Mouse (Mus musculus) v-Abl transformed pro-B cells (cell line): Measurements from ENCODE around the gene Fam196b.

ENCODE experiments used
- in situ Hi-C, 2 experiments: fragments of 400-800 bp; cut with MboI; formaldehyde crosslinking; loops; one replicate each; pipeline ENCODE4 v1.15.1; 2025; ENCODE audit not compliant: unreplicated experiment in 2 of 2

The Fam196b gene

DNA sequence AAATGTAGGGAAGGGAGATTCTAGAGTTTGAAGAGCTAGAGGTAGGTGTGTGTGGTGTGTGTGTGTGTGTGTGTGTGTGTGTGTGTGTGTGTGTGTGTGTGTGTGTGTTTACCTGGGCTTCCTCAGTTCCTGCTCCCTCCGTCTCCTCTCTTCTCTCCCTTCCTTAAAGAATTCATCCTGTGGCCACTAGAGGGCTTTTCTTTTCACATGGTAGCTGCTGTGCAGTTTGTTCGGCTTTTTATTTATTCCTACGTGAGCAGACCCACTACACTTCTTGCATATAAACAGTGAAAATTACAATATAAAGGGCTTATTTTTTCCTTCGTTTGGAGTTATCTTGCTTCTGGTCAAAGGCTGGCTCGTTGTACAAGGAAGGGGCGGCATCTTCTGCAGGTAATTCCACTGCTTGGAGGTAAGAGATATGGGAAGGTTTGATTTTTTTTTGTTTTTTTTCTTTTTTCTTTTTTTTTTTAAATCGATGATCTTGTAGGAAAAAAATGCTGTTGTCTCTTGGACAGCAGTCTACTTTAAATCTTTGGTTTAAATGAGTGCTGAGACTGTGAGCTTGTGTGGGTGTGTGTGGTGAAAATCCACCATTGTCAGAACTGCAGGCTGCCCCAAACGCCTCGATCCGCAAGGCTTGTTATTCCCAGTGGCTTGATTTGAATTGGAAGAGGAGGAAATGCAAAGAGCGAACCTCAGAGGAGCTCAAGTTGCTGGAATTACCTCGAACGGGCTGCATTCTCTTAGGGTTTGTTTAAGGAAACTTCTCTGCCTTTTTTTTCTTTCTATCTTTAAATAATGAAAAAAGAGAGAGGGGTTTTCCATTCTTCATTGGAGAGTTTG, at the start of gene Fam196b:
TSS of gene Fam196b (plus strand) at position 289 of the 846 bp plus-strand sequence.
- in situ Hi-C loops, result no loop called here

DNA sequence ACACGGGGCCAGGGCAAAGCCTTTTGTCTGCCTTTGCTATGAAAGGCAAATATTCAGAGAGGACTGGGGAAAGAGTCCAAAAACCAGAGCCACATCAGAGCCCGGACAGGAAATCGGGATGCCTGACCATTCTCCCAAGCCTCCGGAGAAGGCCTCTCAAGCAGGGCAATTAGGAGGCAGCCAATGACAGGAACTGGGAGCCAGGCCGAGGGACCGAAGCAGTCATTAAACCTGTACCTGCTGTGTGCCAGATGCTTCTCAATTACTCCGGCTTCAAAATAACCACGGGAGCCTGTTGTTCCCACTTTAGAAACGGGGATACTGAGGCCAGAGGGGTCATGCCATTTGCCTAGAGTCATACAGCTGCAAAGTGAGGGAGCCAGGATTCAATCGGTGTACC, 42.6 kb upstream of the Fam196b start:
- in situ Hi-C loops, result loop anchor here in 1 of 2 experiments (10.0 kb wide), 1 partner anchor 523 kb away; no protein-coding TSS in a partner anchor

DNA sequence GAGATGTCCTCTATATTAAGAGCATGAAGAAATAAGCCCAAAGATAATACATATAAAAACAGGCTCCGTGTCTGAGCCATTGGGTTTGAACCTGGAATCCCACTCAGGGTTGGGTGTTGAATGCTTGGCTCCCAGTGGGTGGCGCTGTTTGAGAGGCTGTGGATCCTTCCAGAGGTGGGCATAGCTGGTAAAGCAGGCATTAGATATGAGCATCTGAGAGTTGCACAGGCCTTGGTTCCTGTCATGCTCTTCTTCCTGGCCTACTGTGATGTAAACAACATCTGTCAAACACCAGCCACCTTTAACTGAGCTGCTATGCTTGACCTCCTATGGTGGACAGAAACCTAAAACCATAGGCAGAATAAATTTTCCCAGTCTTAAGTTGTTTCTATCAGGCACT, 38.7 kb upstream of the Fam196b start:
- in situ Hi-C loops, result loop anchor here in 1 of 2 experiments (10.0 kb wide), 1 partner anchor 519 kb away; no protein-coding TSS in a partner anchor

DNA sequence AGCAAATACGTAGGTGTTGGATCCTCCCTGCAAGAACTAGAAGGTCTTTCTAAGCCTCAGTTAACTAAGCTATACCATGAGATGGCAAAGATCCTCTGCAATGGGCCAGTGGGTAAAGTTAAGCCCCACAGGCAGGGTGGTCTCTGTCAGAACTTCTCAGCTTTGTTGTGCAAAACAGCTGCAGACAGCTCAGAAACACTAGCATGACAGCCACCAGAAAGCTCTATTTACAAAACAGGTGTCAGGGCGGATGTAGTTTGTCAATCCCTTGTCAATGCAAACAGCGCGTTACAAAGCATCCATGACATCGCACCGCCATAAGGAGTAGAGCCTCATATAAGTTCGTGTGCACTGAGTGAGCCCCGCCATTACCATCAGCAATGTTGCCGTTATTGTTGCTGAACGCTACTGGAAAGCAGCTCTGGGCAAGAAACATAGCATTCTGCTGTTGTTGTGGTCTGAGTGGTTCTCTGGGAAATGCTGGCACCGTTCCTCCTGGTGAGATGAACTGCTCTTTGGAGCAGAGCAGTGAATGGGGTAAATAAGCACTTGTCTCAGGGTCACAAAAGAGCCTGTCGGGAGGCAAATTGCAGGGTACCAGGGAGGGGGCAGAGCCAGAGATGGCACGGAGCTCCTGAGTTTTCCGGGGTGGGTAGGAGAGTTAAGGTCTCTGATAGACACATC, 38.1 kb upstream of the Fam196b start:
- in situ Hi-C loops, result loop anchor here in 1 of 2 experiments (10.0 kb wide), 1 partner anchor 518 kb away; no protein-coding TSS in a partner anchor

DNA sequence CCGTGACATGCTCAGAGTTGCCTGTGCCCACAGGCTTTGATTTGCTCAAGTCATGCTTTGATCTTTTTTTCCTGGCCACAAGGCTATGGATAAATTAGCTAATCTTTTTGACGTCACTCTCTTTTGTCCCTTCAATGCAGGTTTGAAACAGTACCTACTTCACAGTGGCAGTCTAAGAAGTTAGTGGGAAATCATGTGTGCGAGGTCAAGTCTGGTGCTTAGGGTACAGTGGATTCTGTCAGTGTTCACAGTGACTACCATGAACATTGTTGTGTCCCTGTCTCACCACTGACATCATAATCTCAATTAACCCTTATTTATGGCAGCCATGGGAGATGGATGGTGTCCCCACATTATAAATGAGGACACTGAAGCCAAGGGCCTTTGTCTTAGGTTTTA, 37.6 kb upstream of the Fam196b start:
- in situ Hi-C loops, result loop anchor here in 1 of 2 experiments (10.0 kb wide), 1 partner anchor 518 kb away; no protein-coding TSS in a partner anchor

DNA sequence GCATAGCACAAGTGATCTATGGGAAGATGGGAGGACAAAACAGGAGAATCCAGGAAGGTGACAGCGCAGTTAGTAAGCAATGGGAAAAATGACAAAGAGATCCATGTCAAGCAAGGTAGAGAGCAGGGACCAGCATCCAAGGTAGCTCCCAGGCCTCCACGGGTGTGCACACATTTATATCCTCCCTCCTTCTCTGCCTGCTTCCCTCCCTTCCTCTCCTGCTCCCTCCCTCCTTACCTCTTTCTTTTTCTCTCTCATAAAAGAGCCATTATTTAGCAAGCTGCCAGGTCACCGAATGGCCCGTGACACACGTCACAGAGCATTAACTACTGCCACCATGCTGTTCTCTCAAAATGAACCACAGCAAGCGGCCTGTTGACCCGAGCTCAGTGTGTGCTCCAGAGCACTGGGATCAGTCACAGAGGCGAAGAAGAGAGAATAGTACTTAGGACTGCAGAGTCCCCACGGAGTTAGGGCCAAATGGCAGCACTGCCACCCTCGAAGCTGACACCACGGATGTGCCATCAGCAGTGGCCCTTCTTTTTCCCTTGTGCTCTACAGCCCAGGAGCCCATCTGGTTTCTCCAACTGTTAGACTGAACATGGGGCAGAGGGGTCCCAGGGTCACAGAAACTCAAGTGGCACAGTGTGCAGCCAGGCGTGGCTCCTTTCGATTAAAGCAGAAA, 30.4 kb upstream of the Fam196b start:
- in situ Hi-C loops, result no loop called here

DNA sequence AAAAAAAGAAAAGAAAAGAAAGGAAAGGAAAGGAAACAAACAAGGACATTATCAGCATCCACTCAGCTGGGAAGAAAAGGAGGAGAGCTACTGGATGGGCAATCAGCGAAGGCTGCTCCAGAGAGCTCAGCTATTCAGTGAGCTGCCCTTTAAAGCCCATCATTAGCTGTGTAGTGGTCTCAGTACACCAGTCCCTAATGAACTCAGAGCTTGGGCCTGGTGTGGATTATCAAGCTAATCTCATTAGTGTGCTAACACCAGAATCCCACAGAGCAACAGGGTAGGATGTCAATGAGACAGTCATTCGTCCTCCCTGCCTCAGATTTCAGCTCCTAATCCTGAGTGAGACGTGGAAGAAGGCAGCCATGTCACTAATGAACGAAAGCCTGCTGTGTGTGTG, 24.4 kb upstream of the Fam196b start:
- in situ Hi-C loops, result no loop called here

DNA sequence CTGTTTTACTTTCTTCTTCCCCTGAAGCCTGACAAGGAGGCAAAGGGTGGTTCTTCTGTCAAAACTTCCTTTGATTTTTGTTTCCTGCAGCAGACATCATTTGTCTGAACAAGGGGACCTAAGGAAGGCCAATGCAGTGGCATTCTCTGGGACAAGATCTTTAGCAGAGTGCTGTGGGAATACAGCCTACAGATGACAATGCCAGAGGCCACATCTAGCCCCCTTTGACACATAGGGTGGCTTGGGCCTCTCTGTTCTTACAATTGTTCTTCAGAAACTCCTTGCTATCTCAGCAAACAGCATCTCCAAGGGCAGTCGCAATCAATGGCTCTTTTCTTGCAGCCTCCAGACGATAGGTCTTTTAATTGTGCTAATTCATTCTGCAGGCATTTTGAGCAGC, 23.9 kb upstream of the Fam196b start:
- in situ Hi-C loops, result no loop called here

DNA sequence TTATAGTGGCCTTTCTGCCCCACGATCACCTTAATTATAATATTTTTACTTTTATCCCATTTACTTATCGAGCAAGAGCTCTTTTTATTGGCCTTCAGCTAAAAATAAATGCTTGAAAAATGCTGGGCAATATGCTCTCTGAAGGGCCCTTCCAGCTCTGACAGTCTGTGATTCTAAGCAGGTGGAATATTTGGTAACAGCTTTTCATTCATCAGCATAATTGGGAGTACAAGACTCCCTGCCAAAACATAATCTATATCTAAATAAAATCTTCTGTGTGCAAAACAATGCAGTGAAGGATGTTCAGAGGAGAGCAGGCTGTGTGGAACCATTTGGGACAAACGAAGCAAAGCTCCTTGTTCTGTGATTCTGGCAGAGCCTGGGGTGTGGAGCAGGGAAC, 23.3 kb upstream of the Fam196b start:
- in situ Hi-C loops, result no loop called here

DNA sequence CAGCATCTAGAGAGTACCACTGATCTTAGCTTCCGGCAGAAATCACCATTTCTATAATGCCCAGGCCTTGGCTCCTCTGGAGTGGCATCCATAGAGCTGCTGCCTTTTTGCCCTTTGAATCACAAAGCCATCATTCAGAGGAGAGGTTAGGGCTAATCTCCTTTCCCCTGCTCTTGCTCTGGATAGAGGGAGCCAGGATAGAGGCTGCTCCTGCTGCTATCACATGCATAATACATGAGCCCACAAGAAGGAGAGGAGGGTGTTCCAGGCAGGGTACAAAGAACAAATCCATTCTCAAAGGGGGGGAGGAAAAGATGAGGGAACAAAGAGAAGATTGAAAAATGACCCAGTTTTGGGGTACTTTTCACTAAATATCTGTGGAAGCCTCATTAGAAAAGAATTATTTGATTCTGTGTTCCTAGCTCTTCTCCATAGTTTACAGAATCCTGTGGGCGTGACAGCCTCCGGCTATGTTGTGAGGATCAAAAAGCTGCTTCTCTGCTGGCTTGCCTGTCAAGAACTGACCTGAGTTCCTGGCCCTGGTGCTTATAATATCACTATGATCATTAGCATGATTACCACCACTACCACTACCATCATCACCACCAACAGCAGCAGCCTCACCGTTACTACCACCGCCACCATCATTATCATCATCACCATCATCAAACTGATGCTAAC, 16.8 kb upstream of the Fam196b start:
- in situ Hi-C loops, result no loop called here

DNA sequence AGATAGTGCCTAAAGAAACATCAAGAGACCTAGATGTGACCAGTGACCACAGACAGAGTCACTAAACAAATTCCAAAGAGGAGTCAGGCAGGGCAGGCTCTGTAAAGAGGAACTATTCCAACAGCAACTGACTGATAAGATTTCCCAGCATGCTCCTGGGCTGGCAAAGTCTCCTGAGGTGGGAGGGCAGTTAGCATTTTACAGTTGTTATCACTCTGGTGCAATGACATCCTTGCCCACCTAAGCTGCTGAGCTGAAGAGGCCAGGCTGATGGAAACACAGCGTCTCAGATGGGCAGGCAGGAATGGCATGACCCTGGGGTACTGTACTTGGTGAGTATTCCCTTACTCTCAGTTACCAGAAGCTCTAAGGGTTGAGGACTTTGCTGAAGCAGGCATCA, 15.1 kb upstream of the Fam196b start:
- in situ Hi-C loops, result no loop called here

DNA sequence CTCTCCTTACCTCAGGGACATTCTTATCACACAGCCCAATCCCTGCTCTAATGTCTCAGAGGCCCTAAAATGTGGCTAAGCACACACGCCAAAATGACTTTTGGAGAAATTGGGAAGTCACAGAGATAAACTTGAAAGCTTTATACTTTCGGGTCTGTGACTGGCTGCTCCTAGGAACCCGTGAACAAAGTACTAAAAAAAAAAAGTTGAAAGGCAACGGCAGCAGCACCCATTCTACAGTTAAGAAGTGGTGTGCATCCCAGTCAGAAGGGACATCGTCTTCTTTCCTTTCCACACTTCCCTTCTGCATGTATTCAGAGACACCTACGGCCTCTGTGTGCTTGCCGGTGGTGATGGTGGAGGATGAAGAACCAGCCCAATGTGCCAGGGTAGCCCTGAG, 14.6 kb upstream of the Fam196b start:
- in situ Hi-C loops, result no loop called here

DNA sequence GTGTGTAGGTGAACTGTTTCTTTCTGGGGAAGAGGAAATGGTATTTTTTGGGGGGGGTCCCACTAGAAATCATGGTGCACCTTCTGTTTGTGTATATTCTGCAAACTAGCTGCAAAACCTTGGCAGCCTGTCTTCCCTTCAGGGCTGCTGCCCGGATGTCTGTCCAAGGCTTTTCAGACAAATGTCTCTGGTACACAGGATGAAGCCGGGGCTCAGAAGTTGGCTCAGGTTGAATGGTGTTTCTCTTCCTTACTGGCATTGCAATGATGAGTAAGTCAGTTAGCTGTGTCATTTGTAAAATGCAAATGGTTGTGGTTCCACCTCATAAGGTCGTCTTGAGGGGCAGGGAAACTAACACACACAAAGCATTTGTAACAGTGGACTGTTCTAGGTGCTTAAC, 8.4 kb upstream of the Fam196b start:
- in situ Hi-C loops, result no loop called here

DNA sequence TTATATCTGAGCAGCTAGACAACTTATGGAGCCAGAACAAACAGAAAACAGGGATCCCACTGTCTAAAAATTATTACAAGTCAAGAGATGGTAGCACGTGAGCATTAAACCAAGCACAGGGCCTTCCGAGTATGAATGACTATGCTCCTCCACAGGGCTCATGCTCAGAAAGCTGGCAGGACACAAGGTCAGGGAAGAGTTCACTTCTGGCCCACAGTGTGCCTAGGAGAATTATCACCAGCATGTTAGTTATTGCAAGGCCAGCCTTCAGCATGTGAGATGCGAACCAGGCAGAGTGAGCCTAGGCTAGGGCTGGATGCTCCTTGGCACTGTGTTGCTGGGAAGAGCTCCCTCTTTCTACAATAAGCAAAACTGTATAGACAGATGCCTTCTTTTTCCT, 5.9 kb upstream of the Fam196b start:
- in situ Hi-C loops, result no loop called here

DNA sequence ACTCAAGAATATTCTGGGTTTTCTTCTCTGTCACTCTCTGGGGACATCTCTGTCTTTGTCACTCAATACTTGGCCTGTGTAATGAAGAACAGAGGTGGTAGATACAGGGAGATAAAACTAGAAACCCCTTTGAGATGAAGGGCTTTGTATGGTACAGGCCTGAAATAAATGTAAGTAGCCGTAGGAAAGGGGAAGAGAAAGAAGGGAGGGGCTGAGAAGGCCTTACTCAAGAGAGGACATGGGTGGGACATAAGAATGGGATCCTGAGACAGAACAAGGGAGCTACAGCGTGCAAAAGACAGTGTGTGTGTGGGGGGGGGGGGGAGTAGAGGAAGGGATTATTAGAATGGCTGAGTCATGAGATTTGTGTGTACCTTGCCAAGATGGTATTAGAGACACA, 5.3 kb upstream of the Fam196b start:
- in situ Hi-C loops, result no loop called here

DNA sequence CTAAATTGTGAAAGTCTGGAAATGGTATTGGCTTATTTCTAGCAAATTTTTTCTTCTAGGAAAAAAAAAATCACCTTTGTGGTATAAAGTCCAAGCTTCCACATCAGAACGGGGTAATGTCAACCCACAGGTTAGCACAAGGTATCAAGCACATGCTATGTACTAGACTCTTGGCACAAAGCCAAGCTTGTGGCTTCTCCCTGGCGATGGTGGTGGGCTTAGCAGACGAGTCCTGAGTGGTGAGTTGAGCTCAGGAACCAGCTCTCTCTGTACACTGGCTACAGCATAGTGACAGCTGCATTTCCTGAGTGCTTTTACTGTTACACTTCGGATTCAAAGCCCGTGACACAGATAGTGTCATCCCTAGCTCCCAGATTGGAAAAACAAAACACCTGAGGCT, 2.9 kb upstream of the Fam196b start:
- in situ Hi-C loops, result no loop called here

DNA sequence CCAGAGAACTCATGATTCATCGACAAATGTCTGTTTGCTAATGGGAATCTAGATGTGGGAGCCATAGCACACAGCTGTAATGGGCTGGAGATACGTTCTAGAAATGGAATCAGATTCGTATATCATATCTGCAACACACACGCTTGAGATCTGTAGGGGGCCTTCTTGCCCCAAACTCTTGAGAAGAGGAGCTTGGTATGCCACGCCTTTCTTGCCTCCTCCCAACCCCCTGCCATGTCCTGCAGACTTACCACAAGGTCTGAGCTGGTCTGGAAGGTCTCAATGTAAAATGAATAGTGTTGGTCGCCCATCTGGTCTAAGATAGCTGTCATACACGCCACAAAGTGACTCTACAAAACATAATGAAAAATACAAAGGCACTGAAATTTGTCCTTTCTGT, 2.4 kb upstream of the Fam196b start:
- in situ Hi-C loops, result no loop called here

DNA sequence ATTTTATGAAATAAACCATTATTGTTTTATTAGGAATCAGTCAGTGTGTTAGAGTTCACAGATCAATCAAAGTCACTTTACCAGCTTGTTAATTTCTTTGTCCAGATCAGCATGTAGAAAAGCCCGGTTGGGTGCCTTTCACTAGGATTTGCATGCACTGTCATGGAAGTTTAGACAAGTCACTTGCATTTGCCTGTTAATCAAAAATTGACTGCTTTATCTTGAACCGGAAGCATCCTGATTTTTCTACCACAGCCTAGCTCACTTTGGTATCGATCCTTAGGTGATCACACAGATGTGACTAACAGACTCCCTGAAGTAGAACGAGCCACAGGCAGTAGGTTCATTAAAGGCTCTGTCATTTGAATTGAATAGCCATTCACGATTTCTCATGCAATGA, 761 bp downstream of the Fam196b start:
- in situ Hi-C loops, result no loop called here

DNA sequence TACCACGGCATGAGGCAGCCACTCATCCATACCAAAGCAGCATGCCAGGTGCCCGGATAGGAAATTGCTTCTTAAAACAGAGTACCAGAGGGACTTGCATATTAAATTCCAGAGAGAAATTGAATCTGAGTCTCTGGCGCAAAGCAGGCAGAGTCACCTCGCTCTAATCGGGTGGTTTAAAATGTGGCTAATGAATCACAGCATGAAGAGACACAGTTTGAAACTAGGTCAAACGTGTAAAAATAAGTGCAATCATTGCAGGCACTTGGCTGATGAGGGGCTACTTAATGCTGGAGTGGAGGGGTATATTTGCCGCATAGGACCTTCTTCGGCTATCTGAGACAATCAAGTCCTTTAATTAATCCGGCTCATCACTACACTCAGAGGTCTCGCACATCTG, 1.6 kb downstream of the Fam196b start:
- in situ Hi-C loops, result no loop called here

DNA sequence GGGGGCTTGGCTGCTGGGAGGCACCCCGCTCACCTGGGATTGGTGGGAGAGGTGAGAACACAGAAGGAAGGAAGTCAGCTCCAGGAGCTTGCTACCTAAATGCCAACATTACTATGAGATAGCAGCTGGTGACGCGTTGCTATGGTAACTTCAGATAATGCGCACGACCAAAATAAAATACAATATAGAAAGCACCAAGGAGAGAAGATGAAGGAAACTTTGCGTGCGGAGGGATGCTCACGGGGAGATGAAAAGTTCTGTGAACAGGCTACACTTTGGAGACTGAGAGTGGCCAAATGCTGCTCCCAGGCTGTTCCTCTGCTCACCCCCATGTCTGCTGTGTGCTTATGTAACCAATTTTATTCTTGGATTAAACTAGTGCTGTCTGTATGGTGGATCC, 2.4 kb downstream of the Fam196b start:
- in situ Hi-C loops, result no loop called here

DNA sequence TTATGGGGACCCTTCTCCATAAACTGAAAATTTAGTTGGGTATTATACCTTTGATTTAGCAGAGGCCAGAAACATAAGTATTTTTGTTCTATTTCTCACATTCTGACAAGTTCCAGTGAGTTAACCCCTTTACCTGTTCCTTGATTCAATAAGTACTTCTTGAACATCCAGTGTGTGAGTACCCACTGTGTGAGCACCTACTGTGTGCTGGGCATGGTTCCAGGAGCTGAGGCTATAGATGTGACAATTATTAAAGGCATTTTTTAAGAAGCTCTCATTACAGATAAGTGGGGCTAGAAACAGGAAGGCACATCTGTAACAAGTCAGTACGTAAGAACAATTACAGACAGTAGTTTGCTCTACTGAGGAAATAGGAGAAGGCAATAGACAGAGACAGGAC, 4.7 kb downstream of the Fam196b start:
- in situ Hi-C loops, result no loop called here
